Comparison of ENCODE assay signal across 28 mouse cellular contexts in genomic region chr4:98910246-98910645, GRCm38 (mm10).
"Had no signal": no experiment of that assay in that cellular context is flagged by ENCODE, and none has a peak within 500 bp of the region (broad histone marks: within the 10 kb centered on the region; RNA-seq: fewer than 3 reads in every experiment).

No protein-coding gene starts in this region.

- H3K27ac ChIP-seq: embryonic facial prominence, embryonic 10.5 days; embryonic facial prominence, embryonic 12.5 days; embryonic facial prominence, embryonic 13.5 days; embryonic facial prominence, embryonic 15.5 days; forebrain, embryonic 10.5 days; forebrain, embryonic 12.5 days; forebrain, embryonic 13.5 days; forebrain, embryonic 15.5 days; gastrocnemius, adult 2 months; heart, adult 2 months had no signal

- H3K4me3 ChIP-seq: embryonic facial prominence, embryonic 10.5 days; embryonic facial prominence, embryonic 12.5 days; embryonic facial prominence, embryonic 13.5 days; embryonic facial prominence, embryonic 15.5 days; erythroblast, embryonic 14.5 days; forebrain, embryonic 10.5 days; forebrain, embryonic 12.5 days; forebrain, embryonic 13.5 days; forebrain, embryonic 15.5 days; gastrocnemius, adult 2 months; heart, adult 2 months had no signal

- H3K9me3 ChIP-seq: embryonic facial prominence, embryonic 10.5 days; embryonic facial prominence, embryonic 12.5 days; embryonic facial prominence, embryonic 13.5 days; embryonic facial prominence, embryonic 15.5 days; forebrain, embryonic 10.5 days; forebrain, embryonic 12.5 days; forebrain, embryonic 13.5 days; forebrain, embryonic 15.5 days had no signal

- H3K36me3 ChIP-seq: embryonic facial prominence, embryonic 10.5 days; embryonic facial prominence, embryonic 12.5 days; embryonic facial prominence, embryonic 13.5 days; embryonic facial prominence, embryonic 15.5 days; forebrain, embryonic 10.5 days; forebrain, embryonic 12.5 days; forebrain, embryonic 15.5 days had no signal

- H3K27me3 ChIP-seq: embryonic facial prominence, embryonic 12.5 days; embryonic facial prominence, embryonic 13.5 days; embryonic facial prominence, embryonic 15.5 days; forebrain, embryonic 12.5 days; forebrain, embryonic 13.5 days; forebrain, embryonic 15.5 days had no signal

- H3K4me1 ChIP-seq: embryonic facial prominence, embryonic 10.5 days; embryonic facial prominence, embryonic 12.5 days; embryonic facial prominence, embryonic 13.5 days; embryonic facial prominence, embryonic 15.5 days; forebrain, embryonic 10.5 days; forebrain, embryonic 12.5 days; forebrain, embryonic 13.5 days; forebrain, embryonic 15.5 days had no signal

- H3K9ac ChIP-seq: embryonic facial prominence, embryonic 12.5 days; embryonic facial prominence, embryonic 13.5 days; embryonic facial prominence, embryonic 15.5 days; forebrain, embryonic 12.5 days; forebrain, embryonic 13.5 days; forebrain, embryonic 15.5 days; forebrain, postnatal 0 days had no signal

- ATAC-seq: forebrain, embryonic 13.5 days; forebrain, embryonic 14.5 days; forebrain, embryonic 15.5 days; forebrain, embryonic 16.5 days; forebrain, postnatal 0 days had no signal

- H3K4me2 ChIP-seq: embryonic facial prominence, embryonic 12.5 days; embryonic facial prominence, embryonic 13.5 days; embryonic facial prominence, embryonic 15.5 days; forebrain, embryonic 12.5 days; forebrain, embryonic 13.5 days; forebrain, embryonic 15.5 days had no signal

- DNase-seq: cerebellum, adult 2 months; cerebellum, adult 8-10 months; cerebellum, adult 9-10 months; cerebellum, adult 9-11 months; cerebellum, postnatal 10 days; cerebellum, postnatal 14 days; cerebellum, postnatal 25 days; cerebellum, postnatal 36 days; embryo, embryonic 11 days; forebrain, postnatal 0 days; gastrocnemius, adult 2 months; gastrocnemius, postnatal 10 days; gastrocnemius, postnatal 14 days; gastrocnemius, postnatal 25 days; gastrocnemius, postnatal 36 days; heart, adult 18-20 months; heart, adult 2 months had no signal
